Mouse (Mus musculus): ENCODE measurements around the gene Aff3.

Gene Aff3

DNA sequence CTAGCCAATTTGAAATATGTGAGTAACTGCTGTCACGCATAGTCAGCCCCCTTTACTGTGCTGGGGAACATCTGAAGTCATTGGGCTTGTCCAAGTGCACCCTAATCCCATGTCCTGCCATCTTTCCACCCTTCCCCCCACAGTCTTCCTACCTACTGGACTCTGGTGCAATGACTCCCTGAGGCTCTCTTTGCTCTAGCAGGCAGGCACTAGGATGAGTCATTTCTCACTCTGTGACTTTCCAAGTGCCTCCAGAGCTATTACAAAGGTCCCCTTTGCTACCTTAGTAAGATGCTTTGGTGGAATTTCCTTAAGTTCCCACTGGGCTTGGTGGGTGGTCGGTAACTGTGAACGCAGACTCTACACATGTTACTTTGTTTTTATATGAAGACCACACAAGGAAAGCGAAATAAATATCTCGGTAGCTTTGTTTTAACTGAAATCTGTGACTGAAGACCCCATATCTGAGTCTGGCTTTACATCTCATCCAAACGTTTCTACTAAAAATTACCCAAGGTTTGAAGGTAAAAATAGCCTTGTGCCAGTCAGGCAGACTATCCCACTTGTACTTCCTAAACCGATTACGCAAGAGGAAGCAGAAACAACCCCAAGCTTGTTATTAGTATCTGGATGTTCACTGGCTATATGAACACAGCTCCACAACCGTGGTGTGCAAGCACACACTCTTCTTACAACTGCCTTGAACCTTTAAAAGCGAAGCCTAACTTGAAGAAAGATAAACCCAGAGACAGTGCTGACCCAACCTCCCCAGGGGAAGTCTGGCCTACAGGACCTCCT is 405.0 kb downstream of the Aff3 start:
- no peak for DNase-seq

DNA sequence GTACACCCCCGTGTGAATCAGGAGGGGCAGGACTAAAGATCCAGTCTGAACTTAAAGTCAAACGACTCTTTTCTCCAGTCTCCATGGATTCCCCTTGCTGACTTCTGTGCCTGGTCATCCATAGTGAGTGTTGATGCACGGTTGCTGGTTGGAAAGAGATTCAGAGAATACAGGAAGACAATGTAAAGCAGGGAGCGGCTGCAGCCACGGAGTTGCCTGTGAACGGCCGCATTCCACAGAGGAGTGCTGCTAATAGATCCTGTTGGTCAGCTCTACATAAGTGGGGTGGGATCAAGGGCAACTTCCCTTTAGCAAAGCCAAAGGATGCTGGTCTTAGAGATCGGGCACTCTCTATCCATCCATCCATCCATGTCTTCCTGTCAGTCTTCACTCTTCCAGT is 410.3 kb downstream of the Aff3 start:
- DNase-seq, result no peak

DNA sequence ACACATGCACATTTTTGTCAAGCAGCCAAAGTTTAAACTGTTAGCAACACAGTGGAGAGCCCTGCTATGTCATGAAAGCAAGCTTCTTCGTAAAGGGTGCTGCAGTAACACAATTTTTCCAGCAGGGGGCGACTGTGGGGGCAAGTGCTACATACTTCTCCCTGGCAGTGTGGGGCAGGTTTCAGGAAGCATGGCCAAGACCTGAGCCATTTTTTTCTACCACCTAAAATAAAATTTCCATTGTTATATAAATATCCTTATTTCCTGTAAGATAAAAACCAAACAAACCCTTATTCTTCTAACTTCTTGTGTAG is 412.0 kb downstream of the Aff3 start:
- DNase-seq, result no peak

DNA sequence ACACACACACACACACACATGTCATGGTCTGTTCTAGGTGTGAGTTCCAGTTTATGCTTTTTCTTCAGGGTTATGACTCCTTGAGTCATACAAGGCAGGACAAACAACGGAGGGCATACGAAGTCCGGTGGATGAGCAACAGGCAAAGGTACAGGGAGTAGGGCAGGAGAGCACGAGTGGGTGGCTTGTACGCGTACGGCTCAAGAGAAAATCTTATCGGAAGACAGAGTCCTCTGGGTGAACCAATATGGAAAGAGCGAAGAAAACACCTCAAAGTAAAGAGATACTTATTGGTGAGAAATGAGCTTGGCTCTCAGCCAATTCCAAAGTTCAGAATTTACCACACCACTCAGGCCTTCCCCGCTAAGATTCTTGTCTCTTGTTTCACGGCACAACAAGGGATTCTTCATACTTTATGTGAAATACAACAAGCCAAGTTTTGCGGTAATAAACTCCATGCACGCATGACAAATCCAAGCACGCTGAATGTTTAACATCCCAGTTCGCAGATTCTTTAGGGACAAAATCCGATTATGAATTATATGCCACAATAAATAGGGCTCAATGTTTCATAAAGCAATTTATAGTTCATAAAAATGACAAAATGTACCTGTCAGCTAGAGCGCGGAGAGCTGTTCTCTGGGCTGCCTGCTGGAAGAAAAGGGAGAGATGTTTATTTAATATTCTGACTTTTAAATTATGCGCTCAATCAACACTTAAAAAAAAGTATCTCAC is 412.6 kb downstream of the Aff3 start:
- DNase-seq, result no peak

DNA sequence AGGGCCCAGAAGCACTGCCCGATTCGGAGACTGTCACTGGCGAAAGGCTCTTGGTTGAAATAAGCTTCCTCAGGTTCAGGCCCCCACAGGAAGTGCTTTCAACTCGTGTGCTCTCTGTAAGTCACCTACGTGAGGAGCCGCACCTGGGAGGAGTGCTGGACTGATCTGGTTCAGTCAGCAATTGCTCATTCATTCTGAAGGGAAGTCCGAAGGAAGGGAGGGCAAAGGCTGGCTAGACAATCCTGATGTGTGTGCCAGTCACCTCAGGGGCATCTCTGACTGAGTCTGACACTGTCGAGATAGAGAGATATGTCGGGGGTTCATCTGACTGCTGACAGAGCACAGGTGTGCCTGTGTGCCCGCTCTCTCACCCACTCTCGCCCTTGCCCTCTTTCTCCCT is 413.3 kb downstream of the Aff3 start:
- no peak for DNase-seq

DNA sequence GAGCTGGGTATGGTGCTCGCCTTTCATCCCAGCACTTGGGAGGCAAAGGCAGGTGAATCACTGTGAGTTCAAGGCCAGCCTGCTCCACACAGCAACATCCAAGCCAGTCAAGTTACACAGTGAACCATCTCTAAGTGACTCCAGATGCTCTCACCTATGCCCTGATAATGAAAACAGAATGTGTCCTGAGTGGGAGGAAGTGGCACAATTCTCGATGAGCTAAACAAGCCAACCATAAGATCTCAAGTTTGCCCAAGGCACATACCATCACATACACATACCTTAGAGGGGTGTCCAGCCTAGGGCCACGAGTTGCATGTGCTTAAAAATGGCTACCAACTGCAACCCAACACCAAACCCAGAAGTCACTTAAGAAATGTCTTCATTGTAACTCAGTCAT is 414.5 kb downstream of the Aff3 start:
- DNase-seq, result no peak

DNA sequence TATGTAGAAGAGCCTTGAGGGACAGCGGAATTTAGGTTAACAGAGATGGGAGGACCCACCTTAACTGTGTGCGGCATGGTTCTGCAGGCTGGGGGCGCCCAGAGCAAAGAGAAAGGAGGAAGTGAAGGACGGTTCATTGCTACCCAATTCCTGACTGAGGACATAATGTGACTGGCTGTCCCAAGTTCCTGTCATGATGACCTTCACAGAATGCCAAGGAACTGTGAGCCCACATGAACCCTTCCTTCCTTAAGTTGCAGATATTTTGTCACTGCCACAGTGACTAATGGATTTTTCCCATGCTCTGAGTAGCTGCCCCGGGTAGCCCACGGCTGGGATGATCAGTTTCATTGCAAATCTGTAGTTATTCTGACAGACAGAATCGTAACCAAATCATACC is 415.2 kb downstream of the Aff3 start:
- no peak for DNase-seq

DNA sequence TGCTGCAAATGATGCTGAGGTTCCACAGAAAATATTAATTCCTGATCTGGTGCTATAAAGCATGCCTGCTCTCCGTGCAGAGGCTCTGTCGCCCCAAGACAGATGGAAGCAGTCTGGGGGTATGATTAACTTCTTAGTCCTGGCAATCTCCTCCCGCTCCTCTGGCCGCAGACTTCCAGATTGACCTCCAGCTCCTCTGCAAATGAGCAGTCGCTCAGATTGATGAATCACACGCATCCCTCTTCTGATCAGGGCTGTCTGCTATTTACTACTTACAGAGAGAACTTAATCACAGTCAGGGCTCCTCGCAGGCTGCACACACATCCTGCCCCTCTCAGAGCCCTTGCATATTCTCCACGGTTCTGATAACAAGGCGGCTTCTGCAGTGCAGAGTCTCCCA is 416.7 kb downstream of the Aff3 start:
- no peak for DNase-seq

DNA sequence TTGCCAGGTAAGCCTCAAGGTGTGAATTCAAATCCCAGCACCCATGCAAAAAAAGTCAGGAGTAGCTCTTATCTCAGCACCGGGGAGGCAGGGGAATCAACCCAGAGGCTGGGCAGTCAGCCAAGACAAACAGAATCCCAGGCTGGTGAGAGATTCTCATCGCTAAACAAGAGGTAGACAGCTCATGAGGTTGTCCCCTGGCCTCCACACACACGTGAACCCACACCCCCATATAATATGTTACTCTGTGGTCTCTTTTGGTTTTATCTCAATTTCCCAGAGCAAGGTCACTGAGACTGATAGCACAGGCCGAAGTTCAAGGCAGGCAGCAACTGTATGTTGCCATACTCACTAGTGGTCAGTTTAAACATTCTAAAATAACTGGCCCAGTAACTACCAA is 422.2 kb downstream of the Aff3 start:
- DNase-seq, result no peak

DNA sequence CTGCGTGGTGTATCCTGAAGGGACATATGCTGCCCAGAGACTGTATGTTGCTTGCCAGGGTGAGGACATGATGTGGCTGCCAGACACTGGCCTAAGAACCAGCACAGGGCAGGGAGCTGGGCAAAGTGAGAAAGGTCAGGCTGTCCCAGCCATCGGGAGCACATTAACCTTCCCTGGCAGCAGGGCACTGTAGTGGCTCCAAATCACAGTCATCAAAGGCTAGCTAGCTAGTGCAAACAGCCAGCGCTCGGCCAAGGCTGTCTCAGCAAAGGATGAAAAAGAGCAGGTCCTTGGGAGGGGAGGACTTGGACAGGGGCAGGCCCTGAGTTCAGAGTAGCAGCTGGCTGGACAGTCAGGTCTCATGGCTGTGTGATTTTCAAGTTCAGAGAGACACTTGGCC is 423.0 kb downstream of the Aff3 start:
- no peak for DNase-seq

DNA sequence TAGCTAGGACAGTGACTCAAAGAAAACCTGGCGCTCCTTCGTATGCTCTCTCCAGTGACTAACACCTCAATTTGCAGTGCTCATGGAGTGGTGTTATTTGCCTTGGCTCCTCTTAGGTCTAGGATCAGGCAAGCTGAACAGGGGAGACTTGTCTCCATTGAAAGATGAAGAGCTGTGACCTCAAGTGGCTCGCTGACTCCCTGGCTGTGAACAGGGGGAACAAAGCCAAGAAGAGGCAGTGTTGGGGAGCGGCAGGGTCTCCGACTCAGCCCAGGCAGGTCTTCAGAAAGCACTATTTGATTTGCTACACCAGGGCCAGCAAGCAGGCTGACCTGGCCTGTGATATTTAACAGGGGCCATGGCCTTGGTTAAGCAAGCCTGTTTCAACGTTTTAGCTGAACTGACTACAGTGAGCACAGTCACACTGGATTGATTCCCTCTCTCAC is 423.5 kb downstream of the Aff3 start:
- no peak for DNase-seq

DNA sequence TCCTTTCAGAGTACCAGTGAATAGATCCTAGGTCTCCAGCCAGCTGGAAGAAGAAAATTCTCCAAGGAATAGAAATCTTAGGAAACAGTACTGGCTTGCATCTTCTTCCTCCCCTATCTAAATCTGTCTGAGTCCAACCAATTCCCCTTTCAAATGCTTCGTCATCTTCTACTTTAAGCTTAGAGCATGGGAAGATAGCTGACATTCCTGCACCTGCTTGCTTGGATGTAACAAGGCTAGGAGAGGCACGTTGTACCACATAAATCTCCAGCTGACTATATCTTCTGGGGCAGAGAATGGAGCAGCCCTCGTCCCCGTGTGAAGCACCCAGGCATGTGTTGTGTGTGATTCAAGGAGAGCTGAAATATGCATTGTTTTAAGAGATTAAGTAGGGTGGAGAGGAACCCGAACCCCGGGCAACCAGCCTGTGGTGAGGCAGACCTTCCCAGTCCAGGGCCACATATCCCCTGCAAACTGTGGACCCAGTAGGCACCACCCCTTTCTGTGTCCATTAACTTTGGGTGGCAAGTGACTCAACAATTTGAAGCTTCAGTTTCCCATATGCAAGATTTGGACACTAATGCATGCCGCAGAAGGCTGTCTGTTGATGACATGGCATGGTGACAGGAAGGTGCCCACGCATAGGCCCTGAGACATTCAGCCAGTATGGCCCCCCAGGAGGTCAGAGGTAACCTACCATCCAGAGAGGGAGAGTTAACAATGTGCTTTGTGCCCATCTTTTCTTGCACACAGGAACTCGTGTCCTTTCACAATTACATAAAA is 424.1 kb downstream of the Aff3 start:
- DNase-seq, result no peak

DNA sequence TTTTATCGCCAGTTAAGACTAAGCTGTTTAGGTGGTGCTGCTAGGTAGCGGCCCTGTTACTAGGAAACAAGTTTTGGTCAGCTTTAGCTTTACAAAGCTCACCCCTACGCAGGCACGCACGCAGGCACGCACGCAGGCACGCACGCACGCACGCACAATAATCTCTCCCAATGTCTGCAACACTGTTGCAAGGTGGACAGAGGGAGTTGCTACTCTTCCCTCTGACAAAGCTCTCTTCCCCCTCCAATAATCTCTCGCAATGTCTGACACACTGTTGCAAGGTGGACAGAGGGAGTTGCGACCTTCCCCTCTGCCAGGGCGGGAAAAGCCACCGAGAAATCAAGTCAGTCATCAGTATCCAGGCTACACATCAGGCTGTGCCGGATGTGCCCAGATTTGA is 425.2 kb downstream of the Aff3 start:
- no peak for DNase-seq

DNA sequence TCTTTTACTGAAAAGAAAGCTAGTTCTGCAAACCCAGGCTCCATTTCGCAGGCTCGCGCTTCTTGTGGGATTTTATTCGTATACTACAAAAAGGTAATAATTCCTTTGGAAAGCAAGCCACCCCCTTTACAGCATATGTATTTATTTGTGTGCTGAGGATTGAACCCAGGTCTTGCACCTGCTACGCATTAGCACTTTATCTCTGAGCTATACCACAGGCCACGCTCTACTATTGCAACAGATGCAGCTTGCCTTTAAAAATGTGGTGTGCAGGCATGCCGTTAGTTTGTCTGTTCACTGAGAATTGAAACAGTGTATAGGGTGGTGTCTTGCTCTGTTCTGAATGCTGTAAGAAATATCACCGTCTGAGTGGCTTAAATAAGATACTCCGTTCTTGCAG is 426.9 kb downstream of the Aff3 start:
- no peak for DNase-seq

DNA sequence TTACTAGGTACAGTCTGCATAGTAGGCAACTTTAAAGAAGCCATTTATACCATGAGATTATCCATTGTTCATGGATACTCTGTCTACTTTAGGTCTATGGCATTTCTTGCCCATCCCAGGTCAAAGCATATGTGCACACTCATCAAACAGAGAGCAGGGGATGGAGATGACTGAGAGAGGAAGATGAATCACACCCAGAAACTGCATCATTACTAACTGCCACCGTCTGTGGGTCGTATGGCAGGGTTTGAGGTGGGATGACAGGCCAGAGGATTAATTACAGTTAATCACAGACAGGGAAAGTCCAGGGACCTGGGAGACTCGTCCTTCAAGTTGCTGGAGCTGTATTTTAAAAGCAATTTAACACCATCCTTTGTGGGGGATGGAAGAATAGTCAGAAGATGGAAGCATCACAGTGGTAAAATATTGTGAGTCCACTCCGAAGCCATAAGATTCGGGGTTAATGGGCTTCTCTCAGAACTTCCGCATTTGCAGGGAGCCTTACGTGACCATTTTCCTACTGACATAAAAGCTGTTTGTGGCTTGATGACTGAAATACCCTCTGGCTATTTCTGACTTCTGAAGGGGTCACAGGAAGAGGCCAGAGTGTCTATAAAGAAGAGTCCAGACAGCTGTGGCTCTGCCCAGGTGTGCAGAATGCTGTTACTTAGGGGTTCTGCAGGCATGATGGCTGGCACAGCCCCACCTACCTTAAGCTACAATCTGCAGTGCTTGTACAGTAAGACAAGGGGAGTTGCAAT is 427.5 kb downstream of the Aff3 start:
- DNase-seq, result no peak

DNA sequence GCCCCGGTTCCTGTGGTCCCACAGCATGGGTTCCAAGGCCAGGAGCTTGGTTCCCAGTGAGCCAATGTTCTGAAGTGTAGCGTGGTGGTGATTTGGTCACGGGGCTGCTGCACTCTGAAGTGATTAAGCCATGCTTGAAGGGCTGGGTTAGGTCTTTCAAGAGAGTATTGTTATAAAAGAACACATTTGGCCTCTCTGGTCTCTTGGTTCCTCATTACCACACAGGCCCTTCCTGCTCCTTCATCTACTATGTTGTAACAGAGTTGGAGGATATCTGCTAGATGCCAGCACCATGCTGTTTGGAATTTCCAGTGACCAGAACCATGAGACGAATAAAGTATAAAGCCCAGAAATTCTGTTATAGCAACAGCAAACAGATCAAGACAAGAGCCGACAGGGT is 431.6 kb downstream of the Aff3 start:
- DNase-seq, result no peak

DNA sequence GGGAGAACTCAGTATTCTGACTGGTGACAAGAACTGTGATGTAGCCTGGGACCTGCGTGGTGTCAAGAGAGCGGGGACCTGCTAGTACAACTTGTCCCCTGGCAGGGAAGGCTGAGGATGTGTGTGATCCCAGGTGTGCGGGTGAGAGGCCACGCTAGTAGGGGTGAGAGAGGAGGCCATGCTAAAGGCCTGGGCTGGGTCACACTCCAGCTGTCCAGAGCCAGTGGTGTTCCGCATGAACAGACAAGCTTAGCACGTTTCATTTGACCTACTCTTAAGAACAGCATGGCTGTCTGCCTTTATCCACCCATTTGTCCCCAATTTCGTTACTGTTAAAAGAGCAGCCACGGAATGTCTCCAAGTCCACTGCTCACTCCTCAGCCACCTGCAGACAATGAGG is 434.7 kb downstream of the Aff3 start:
- DNase-seq, result no peak

DNA sequence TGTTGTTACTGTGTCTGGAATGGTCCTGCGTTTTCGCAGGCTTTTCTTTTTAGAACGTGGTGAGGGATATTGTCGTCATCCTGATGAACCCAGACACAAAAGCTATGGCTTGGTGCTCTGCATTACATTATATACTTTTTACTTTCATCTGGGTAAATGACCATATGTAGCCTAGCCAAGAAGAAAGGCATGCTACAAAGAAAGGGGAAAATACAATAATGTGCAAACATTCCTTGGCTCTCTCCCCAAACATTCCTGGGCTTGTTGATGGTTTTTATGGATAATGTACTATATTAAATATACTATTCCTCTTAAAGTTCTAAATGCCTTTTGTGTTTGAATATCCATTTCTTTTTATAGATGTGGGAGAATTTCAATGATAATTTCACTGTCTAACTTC is 435.9 kb downstream of the Aff3 start:
- no peak for DNase-seq

DNA sequence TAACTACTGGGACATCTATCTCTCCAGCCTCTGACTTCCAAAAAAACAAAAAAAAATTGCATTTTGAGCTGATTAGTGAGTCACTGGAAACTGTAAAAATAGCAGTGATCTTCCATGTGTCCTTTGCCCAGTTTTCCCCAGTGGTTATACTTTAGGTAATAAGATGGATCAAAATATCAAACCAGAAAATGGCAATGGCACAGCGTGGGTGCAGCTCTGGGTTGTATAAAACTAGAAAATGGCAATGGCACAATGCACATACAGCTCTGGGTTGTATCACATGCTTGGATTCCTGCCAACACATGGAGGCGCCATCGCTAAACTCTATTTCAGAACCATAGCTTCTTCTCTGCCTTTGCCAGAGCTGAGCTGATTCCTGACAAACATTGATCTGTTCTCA is 439.6 kb downstream of the Aff3 start:
- no peak for DNase-seq

DNA sequence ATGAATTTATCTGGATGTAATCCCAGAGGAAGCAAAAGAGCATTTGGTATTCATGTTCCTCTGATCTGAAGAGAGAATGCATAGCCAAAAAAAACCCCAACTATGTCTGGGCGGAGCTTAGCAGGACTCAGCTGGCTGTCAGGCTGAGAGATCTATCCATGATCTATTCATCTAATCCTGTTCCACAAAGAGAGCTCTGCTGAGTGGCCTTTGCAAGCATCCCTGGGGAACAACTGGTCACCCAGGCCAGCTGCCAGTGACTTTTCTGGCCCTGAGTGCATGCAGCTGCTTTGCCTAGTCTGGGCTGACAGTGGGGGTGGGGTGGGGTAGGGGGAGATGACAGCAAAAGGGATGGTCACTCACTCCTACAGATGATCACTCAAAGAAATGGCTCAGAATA is 442.6 kb downstream of the Aff3 start:
- DNase-seq, result no peak

DNA sequence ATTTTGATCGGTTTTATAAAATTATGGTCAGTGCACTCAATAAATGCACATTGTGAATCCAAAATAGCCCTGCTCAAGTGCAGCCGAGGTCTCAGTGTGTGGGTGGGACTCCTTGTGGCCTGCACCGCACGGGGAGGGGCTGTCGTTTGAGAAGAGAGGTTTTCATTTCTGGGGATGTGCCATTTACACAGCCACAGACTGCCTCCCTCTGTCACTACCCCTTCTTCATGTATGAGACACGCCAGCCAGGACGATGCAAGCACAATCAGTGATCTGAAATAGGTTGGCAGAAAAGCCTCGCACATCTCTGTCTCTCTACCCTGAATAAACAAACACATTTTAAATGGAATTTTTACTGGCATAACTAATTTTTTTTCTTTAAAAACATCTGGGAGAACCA is 443.3 kb downstream of the Aff3 start:
- DNase-seq, result no peak

DNA sequence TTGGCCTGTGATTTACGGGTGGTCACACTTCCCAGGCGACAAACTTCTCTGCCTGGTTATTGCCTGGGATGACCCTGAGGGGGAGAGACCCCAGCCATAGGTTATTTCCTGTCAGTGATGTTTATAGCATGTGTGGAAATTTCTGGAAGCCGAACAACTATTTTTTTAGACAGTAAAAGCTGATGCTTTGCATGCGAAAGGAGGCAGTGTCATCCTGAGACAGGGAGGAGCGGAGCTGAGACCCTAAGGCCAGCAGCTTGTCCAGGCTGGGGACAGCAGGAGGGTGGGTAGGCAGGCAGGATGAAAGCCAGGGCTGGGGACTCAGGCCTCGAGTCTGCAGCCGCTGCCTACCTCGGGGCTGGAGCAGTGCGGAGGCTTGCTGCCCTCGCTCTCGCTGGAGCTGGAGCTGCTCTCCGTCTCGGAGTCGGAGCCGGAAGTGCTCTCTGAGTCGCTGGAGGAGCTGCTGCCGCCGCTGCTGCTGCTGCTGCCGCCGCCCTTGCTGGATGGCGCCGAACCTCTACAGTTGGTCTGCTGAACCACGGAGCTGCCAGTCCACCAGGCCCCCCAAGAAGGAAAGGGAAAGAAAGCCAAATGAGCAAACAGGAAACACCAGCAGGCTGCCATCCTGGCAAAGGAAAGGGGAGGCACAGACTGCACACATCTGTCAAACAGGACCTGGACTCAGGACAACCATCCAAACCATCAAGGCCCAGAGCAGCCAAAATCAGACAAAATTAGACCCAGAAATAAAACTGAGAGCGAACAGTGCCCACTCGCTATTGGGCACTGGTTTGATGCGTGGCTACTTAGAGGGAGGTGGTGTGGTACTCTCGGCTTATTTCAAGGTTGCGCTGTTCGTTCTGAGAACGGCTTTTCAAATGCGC is 446.6 kb downstream of the Aff3 start:
- DNase-seq, result no peak
